Mouse (Mus musculus) midbrain, postnatal 0 days (tissue): ENCODE results near the gene Tex37. TPM values are rescaled to one million over a fixed set of nuclear protein-coding genes. Genes with fewer than 3 reads are reported as not detected.

Experiments used
- ATAC-seq: fragments of 200-750 bp; cut with Nextera tagmentation; 2 replicates; pipeline ENCODE4 v1.8.0; 2017; ENCODE audit warnings: moderate number of reproducible peaks, mild to moderate bottlenecking, moderate TSS enrichment, moderate library complexity; ENCODE audit not compliant: low FRiP score
- DNase-seq: peaks from one replicate; pipeline ENCODE4 v3.0.0-alpha.2; 2015; ENCODE audit warnings: low spot score
- H3K27ac ChIP-seq: fragments of 300-500 bp; sonication (generic); 2 replicates; pipeline ENCODE4 v1.5.1; 2014; ENCODE audit warnings: low read depth, mild to moderate bottlenecking, low read length, mixed read lengths
- H3K27me3 ChIP-seq: fragments of 300-500 bp; sonication (generic); 2 replicates; pipeline ENCODE4 v1.6.1; 2014; ENCODE audit warnings: low read length, control low read depth, mixed read lengths; ENCODE audit not compliant: insufficient read depth
- H3K36me3 ChIP-seq: fragments of 300-500 bp; sonication (generic); 2 replicates; pipeline ENCODE4 v1.6.1; 2014; ENCODE audit warnings: low read length, control low read depth, mixed read lengths; ENCODE audit not compliant: insufficient read depth
- H3K4me1 ChIP-seq: fragments of 300-500 bp; sonication (generic); 2 replicates; pipeline ENCODE4 v1.6.1; 2014; ENCODE audit warnings: mild to moderate bottlenecking, control low read depth, antibody characterized with exemption, low read length, mixed read lengths; ENCODE audit not compliant: insufficient read depth
- H3K4me2 ChIP-seq: fragments of 300-500 bp; sonication (generic); 2 replicates; pipeline ENCODE4 v1.6.1; 2014; ENCODE audit warnings: low read depth, mild to moderate bottlenecking, low read length, mixed read lengths; ENCODE audit not compliant: poor library complexity, severe bottlenecking
- H3K4me3 ChIP-seq: fragments of 300-500 bp; sonication (generic); 2 replicates; pipeline ENCODE4 v1.5.1; 2014; ENCODE audit warnings: low read depth, mild to moderate bottlenecking, low read length, moderate library complexity
- H3K9ac ChIP-seq: fragments of 300-500 bp; sonication (generic); replicated peaks from 2 replicates; pipeline ENCODE4 v1.6.1; 2014; ENCODE audit warnings: mild to moderate bottlenecking, low read length, moderate library complexity, mixed read lengths; ENCODE audit not compliant: poor library complexity, severe bottlenecking
- H3K9me3 ChIP-seq: fragments of 300-500 bp; sonication (generic); 2 replicates; pipeline ENCODE4 v1.6.1; 2016; ENCODE audit warnings: low read length, control low read depth
- CTCF ChIP-seq: IDR thresholded peaks from 2 replicates; pipeline ENCODE4 v1.5.1; 2016; ENCODE audit warnings: antibody characterized with exemption, mild to moderate bottlenecking
- WGBS: fragments of 180-500 bp; shearing (Covaris S2); extraction: QIAGEN DNeasy Blood & Tissue Kit; methylation state at CpG from one replicate; pipeline ENCODE4 v1.1.7; 2014; 5-methylcytosine and 5-hydroxymethylcytosine counted together
- polyA plus RNA-seq: library from polyadenylated mRNA; unstranded; fragments of >200 nt; fragmentation: Nextera tagmentation; extraction: Ambion mirVana; gene quantifications from 2 replicates; pipeline ENCODE4 v1.2.1, GENCODE M21; 2015
- total RNA-seq: library from RNA; depleted of rRNA; stranded (reverse); fragments of >200 nt; gene quantifications from 2 replicates; pipeline ENCODE4 v1.2.3, GENCODE M21; 2014; rRNA removed

The Tex37 gene
- not detected in 2 replicates for total RNA-seq
- not detected in 2 replicates for polyA plus RNA-seq

GRCm38 (mm10) chr6:70918827-70919226 lies at the start of gene Tex37:
Gene Tex37 (minus strand): TSS chr6:70918927.
- H3K27me3 ChIP-seq, result no peaks in the 10 kb centered on the region
- H3K9me3 ChIP-seq, result no peaks in the 10 kb centered on the region
- H3K27ac ChIP-seq, result no peak within 1 kb of the TSS
- DNase-seq (no peak), ATAC-seq (no peak)
- peaks cover 7% of the 10 kb centered on the region; the same call in 1 of the 2 replicates for H3K4me1 ChIP-seq
- no peak within 1 kb of the TSS for H3K4me3 ChIP-seq
- no peaks in the 10 kb centered on the region for H3K36me3 ChIP-seq
- 90% methylated on average over 3 of the region's 3 CpGs for WGBS
- TF ChIP-seq CTCF, result no peak
- H3K4me2 ChIP-seq, result no peak within 1 kb of the TSS
- no peak within 1 kb of the TSS for H3K9ac ChIP-seq

GRCm38 (mm10) chr6:70968291-70968690 lies 49.6 kb upstream of the Tex37 start:
- Histone ChIP-seq H3K9ac (no peak overlapping the region), H3K27me3 (no peaks in the 10 kb centered on the region; the same call in 1 of the 2 replicates), H3K4me1 (no peaks in the 10 kb centered on the region), H3K36me3 (no peaks in the 10 kb centered on the region), H3K4me3 (no peak overlapping the region), H3K9me3 (no peaks in the 10 kb centered on the region), H3K27ac (no peak overlapping the region), H3K4me2 (no peak overlapping the region)
- ATAC-seq (no peak), DNase-seq (no peak)
- no peak for TF ChIP-seq CTCF
- 64% methylated on average over 4 of the region's 4 CpGs for WGBS

DNA sequence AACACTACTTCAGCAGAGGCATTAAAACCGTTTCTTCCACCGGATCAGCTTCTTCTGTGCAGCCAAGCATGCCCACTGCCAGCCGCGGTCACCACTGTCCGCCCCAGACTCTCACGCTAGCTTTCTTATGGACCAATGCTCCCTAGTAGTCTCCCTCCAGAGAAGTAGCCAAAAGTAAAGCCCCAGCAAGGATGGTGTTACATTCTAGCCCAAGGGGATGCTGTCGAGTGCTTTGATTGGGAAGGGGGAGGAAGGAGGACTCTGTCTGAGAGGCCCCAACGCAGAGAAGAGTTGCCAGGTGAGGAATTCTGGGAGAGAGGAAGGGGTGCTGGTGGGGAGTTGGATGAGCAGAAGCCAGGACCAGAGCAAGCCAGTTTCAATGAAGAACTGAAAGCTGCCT lies 48.7 kb upstream of the Tex37 start:
- TF ChIP-seq CTCF, result no peak
- Histone ChIP-seq H3K9me3 (no peaks in the 10 kb centered on the region), H3K36me3 (no peaks in the 10 kb centered on the region), H3K4me1 (no peaks in the 10 kb centered on the region), H3K27ac (no peak overlapping the region), H3K4me3 (no peak overlapping the region), H3K9ac (no peak overlapping the region), H3K27me3 (no peaks in the 10 kb centered on the region; the same call in 1 of the 2 replicates), H3K4me2 (peak overlapping the region; percentile 41)
- 2% methylated on average over 8 of the region's 8 CpGs for WGBS
- DNase-seq (no peak), ATAC-seq (peak; percentile 42; the same call in 1 of the 2 replicates)

DNA sequence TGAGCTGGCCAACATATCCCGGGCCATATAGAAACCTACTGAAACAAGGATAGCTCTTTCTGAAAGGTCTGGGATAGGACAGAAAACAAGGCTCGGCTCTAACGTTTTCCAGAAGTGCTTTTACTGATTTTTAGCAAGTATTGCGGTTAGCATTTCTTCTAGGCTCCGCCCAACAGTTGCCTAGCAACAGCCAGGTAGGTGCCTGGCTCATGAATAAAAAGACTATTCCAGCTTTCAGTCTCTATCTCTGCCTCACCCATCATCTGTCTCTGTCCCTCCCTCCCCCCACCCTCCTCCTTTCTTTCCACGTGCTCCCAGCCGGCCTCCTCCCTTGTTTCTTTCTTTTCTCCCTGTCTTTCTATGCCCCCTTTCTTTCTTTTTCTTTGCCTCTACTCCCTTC lies 47.0 kb upstream of the Tex37 start:
- no peak overlapping the region for H3K9ac ChIP-seq
- H3K4me3 ChIP-seq, result no peak overlapping the region
- DNase-seq (no peak), ATAC-seq (0 out of 2 replicates have a peak, but pooled peaks have one; percentile 52)
- H3K4me1 ChIP-seq, result no peaks in the 10 kb centered on the region
- H3K27ac ChIP-seq, result no peak overlapping the region
- H3K4me2 ChIP-seq, result no peak overlapping the region
- 23% methylated on average over 7 of the region's 7 CpGs for WGBS
- no peaks in the 10 kb centered on the region for H3K36me3 ChIP-seq
- no peaks in the 10 kb centered on the region; the same call in none of the 2 replicates for H3K27me3 ChIP-seq
- H3K9me3 ChIP-seq, result no peaks in the 10 kb centered on the region
- TF ChIP-seq CTCF, result no peak

DNA sequence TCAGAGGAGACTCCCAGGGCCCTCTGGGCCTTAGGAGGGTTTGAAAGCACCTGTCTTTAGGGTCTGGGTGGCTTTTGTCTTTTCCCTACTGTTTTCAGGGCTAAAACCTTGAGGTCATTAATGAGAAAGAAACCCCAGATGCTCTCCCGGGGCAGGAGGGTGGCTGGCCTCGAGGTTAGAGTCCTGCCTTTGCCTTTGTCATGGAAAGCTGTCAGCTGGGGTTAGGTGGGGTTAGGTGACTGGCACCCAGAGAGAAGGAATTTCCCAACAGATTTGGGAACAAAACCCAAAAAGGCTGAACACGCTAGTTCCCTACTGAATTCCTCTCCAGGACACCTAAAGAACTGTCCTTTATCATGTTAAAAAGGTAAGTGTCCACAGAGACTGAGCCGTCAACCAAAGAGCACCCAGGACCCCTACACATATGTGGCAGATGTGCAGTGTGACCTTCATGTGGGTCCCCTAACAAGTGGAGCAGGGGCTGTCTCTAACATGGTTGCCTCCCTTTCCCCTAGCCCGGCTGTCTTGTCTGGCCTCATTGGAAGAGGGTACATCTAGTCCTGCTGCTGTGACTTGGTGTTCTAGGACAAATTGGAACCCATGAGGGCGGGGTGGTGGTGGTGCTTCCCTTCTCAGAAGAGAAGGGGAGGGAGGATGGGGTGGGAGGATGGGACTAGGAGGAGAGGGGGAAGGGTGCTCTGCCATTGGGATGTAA lies 45.5 kb upstream of the Tex37 start:
- Histone ChIP-seq H3K9me3 (no peaks in the 10 kb centered on the region), H3K4me3 (no peak overlapping the region), H3K4me1 (no peaks in the 10 kb centered on the region), H3K4me2 (no peak overlapping the region), H3K9ac (no peak overlapping the region), H3K36me3 (no peaks in the 10 kb centered on the region), H3K27me3 (peaks cover 5% of the 10 kb centered on the region), H3K27ac (no peak overlapping the region)
- no peak for ATAC-seq
- 37% methylated on average over 6 of the region's 6 CpGs for WGBS
- DNase-seq, result no peak
- no peak for TF ChIP-seq CTCF

DNA sequence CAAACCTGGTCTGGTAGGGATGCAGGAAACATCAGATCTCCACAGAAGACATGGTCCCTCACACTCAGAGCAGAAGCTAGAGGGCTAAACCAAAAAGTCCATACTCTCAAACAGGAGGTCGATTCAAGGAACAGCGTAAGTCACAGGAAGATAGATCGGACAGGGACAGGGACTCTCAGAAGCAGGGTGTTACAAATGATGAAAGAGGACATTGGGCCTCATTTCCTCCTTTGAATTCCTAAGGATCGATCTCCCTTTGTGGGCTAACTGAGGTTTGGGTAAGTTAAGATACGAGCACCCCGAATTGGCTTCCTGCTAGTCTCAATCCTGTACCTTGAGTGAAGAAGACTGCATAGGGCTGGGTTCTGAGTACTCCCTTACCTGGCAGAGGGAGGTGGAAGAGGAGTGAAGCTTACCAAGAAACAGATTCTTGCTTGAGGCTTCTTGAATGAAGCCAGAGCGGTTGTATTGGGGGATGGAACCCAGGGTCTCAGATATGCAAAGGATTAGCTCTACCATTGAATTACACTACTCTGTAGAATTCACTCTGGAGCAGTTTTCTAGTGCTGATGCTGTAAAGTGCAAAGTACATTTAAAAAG lies 38.7 kb upstream of the Tex37 start:
- H3K27me3 ChIP-seq, result peaks cover 54% of the 10 kb centered on the region
- H3K4me1 ChIP-seq, result peaks cover 7% of the 10 kb centered on the region
- no peak for DNase-seq
- no peaks in the 10 kb centered on the region for H3K36me3 ChIP-seq
- WGBS, result 12% methylated on average over 7 of the region's 7 CpGs
- no peak for ATAC-seq
- peak overlapping the region; percentile 91 for H3K4me2 ChIP-seq
- H3K27ac ChIP-seq, result no peak overlapping the region
- no peak for TF ChIP-seq CTCF
- no peak overlapping the region for H3K9ac ChIP-seq
- peak overlapping the region; percentile 44 for H3K4me3 ChIP-seq
- H3K9me3 ChIP-seq, result no peaks in the 10 kb centered on the region
